Mouse (Mus musculus) cortical plate, adult 2 months (tissue): ENCODE data around the gene Ttc28.

Source experiments
- CTCF ChIP-seq: fragments of 200-500 bp; IDR thresholded peaks from 2 replicates; pipeline ENCODE4 v1.5.1; 2011; ENCODE audit warnings: mild to moderate bottlenecking, control low read depth, low read length; ENCODE audit not compliant: insufficient read depth; ENCODE audit errors: extremely low read depth
- POLR2A ChIP-seq: fragments of 200-500 bp; IDR thresholded peaks from 2 replicates; pipeline ENCODE4 v1.6.1; 2011; ENCODE audit warnings: mild to moderate bottlenecking, low read length, control low read depth; ENCODE audit not compliant: insufficient read depth; ENCODE audit errors: extremely low read depth

DNA sequence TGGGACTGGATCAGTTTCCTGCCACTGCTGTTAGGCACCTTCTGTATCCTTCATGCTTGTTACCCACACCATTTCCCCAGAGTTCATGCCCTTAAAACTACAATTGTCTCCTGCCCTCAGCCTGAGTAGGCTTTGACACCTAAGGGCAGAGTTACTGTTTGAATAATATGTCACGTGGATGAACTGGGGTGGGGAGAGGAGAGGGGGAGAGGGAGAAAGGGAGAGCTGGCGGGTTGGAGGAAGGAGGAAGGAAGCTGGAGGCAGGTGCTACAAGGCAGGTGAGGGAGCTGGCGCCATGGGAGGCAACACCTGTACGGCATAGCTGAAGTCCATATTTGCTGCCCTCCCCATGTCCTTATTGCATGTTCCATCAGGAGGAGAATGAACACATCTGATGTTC, 137.7 kb downstream of the Ttc28 start:
- no peak for TF ChIP-seq POLR2A
- no peak for TF ChIP-seq CTCF
